ENCODE assay signal across 23 mouse cellular contexts in the genomic region with DNA sequence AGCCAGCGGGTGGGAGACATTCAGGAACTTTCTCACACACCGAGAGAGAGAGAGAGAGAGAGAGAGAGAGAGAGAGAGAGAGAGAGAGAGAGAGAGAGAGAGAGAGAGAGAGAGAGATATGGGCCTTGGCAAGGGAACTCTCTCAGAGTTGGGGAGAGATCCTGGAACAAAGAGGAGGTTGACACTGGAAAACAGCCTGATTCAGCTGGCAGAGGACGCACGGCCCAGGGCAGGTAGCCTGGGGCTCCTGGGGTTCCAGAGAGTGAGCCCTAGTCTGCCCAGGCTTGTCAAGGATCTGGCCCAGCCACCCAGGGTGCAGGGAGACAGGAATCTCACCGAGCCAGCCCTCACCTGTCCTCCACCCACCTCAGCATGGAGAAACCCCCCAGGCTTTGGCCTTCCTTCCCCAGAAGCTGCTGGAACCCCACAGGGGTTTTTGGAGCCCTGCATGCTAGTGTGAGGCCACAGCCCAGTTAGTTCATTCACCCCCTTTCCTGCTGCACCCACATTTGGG.
"Had no signal": no experiment of that assay in that cellular context is flagged by ENCODE, and none has a peak within 500 bp of the region (broad histone marks: within the 10 kb centered on the region; RNA-seq: fewer than 3 reads in every experiment).

No protein-coding gene starts in this region.

- H3K4me1 ChIP-seq: neural tube, embryonic 12.5 days; neural tube, embryonic 15.5 days; stomach, embryonic 15.5 days had no signal

- H3K4me3 ChIP-seq: left cerebral cortex, adult 2 months; limb, embryonic 12.5 days; limb, embryonic 15.5 days; lung, embryonic 15.5 days; megakaryocyte, embryonic 14.5 days; neural tube, embryonic 12.5 days; neural tube, embryonic 15.5 days; stomach, embryonic 15.5 days had no signal

- H3K27me3 ChIP-seq: limb, embryonic 12.5 days; limb, embryonic 15.5 days; lung, embryonic 15.5 days; megakaryocyte, embryonic 14.5 days; neural tube, embryonic 12.5 days; neural tube, embryonic 15.5 days; stomach, embryonic 15.5 days had no signal

- H3K9ac ChIP-seq: limb, embryonic 12.5 days; limb, embryonic 15.5 days; lung, embryonic 15.5 days; neural tube, embryonic 12.5 days; neural tube, embryonic 15.5 days; stomach, embryonic 15.5 days had no signal

- ATAC-seq: intestine, postnatal 0 days had no signal

- H3K36me3 ChIP-seq: lung, embryonic 15.5 days; neural tube, embryonic 12.5 days; neural tube, embryonic 15.5 days; stomach, embryonic 15.5 days had no signal

- H3K4me2 ChIP-seq: limb, embryonic 12.5 days; limb, embryonic 15.5 days; lung, embryonic 15.5 days; midbrain, embryonic 11.5 days; neural tube, embryonic 12.5 days; neural tube, embryonic 15.5 days; stomach, embryonic 15.5 days had no signal

- H3K9me3 ChIP-seq: limb, embryonic 12.5 days; limb, embryonic 15.5 days; lung, embryonic 15.5 days; megakaryocyte, embryonic 14.5 days; neural tube, embryonic 12.5 days; neural tube, embryonic 15.5 days; stomach, embryonic 15.5 days had no signal

- H3K27ac ChIP-seq: kidney, postnatal 0 days; left cerebral cortex, adult 2 months; limb, embryonic 12.5 days; limb, embryonic 15.5 days; lung, embryonic 15.5 days; neural tube, embryonic 12.5 days; neural tube, embryonic 15.5 days; stomach, embryonic 15.5 days had no signal

- DNase-seq: kidney, adult 2 months; layer of hippocampus, postnatal 36 days; lung, adult 18-20 months; lung, postnatal 10 days; lung, postnatal 36 days; midbrain, embryonic 14.5 days; right cerebral cortex, adult 18-20 months; right cerebral cortex, postnatal 14 days; right cerebral cortex, postnatal 4 days; thymus, adult 2 months; thymus, postnatal 14 days; thymus, postnatal 4 days had no signal
